Mouse (Mus musculus) cerebellum, adult 18-20 months (tissue): ENCODE measurements around the gene Ptpn7.
A peak's percentile ranks its signal among the peaks of the same experiment; 100 is the strongest.
"Not testable (repeated sequence)": the region's sequence is repeated elsewhere in the genome, so short reads cannot be mapped to it uniquely, and the experiment has no call there.

Experiments used
- DNase-seq, 2 experiments: peaks; one replicate each; pipeline ENCODE4 v3.0.0; 2021

Gene Ptpn7

GRCm38 (mm10) chr1:135132473-135132872, at the start of gene Ptpn7:
TSS of gene Ptpn7 (plus strand) at chr1:135132700.
- peak; percentile 72 to 75 for DNase-seq

- no peak for DNase-seq
Observed at GRCm38 (mm10) chr1:135083465-135083864, 49.0 kb upstream of the Ptpn7 start.

- no peak for DNase-seq
Observed at GRCm38 (mm10) chr1:135085296-135085871, 47.1 kb upstream of the Ptpn7 start.

- no peak for DNase-seq
Observed at GRCm38 (mm10) chr1:135086015-135086414, 46.5 kb upstream of the Ptpn7 start.

- DNase-seq, result no peak
Observed at GRCm38 (mm10) chr1:135087414-135087813, 45.1 kb upstream of the Ptpn7 start.

- peak in 1 of 2 experiments; percentile 12 for DNase-seq
Observed at GRCm38 (mm10) chr1:135089626-135090025, 42.9 kb upstream of the Ptpn7 start.

- DNase-seq, result no peak
Observed at GRCm38 (mm10) chr1:135090914-135091313, 41.6 kb upstream of the Ptpn7 start.

- DNase-seq, result no peak
Observed at GRCm38 (mm10) chr1:135094723-135095122, 37.8 kb upstream of the Ptpn7 start.

- no peak for DNase-seq
Observed at GRCm38 (mm10) chr1:135095189-135095588, 37.3 kb upstream of the Ptpn7 start.

- no peak for DNase-seq
Observed at GRCm38 (mm10) chr1:135096312-135096711, 36.2 kb upstream of the Ptpn7 start.

- no peak for DNase-seq
Observed at GRCm38 (mm10) chr1:135097441-135097840, 35.1 kb upstream of the Ptpn7 start.

- DNase-seq, result no peak
Observed at GRCm38 (mm10) chr1:135098441-135098840, 34.1 kb upstream of the Ptpn7 start.

- DNase-seq, result no peak
Observed at GRCm38 (mm10) chr1:135100400-135100799, 32.1 kb upstream of the Ptpn7 start.

GRCm38 (mm10) chr1:135105124-135105523, 27.4 kb upstream of the Ptpn7 start, which contains the start of gene Lgr6:
TSS of gene Lgr6 (minus strand) at chr1:135105276.
- no peak for DNase-seq

GRCm38 (mm10) chr1:135105951-135106350, 26.5 kb upstream of the Ptpn7 start:
- peak; percentile 34 to 50 for DNase-seq

- peak; percentile 35 to 43 for DNase-seq
Observed at GRCm38 (mm10) chr1:135108611-135109010, 23.9 kb upstream of the Ptpn7 start.

- DNase-seq, result peak; percentile 76 to 78
Observed at GRCm38 (mm10) chr1:135110075-135110474, 22.4 kb upstream of the Ptpn7 start.

GRCm38 (mm10) chr1:135111271-135111670, 21.2 kb upstream of the Ptpn7 start:
- not testable (repeated sequence) for DNase-seq

GRCm38 (mm10) chr1:135112661-135113060, 19.8 kb upstream of the Ptpn7 start:
- DNase-seq, result peak; percentile 35 to 36

GRCm38 (mm10) chr1:135124573-135125363, 7.7 kb upstream of the Ptpn7 start:
- no peak for DNase-seq

GRCm38 (mm10) chr1:135125990-135126389, 6.5 kb upstream of the Ptpn7 start:
- no peak for DNase-seq

- DNase-seq, result no peak
Observed at GRCm38 (mm10) chr1:135126443-135127027, 6.0 kb upstream of the Ptpn7 start.

GRCm38 (mm10) chr1:135128011-135128441, 4.5 kb upstream of the Ptpn7 start:
- DNase-seq, result no peak

- no peak for DNase-seq
Observed at GRCm38 (mm10) chr1:135128986-135129385, 3.5 kb upstream of the Ptpn7 start.
